ENCODE assay signal across 8 mouse cellular contexts in genomic region chr11:113786395-113786794, GRCm38 (mm10). TPM values are rescaled to one million over a fixed set of nuclear protein-coding genes. Genes with fewer than 3 reads are reported as not detected.
A peak's percentile ranks its signal among the peaks of the same experiment; 100 is the strongest.
DNase-seq lines count a peak whose midpoint lies in the region; ATAC-seq and TF ChIP-seq lines count a peak whose summit lies in the region.

No protein-coding gene starts in this region.

- no peaks in the 10 kb centered on the region for H3K9me3 ChIP-seq in kidney, postnatal 0 days (replicated peaks; ENCODE audit: low read length)
- no peaks in the 10 kb centered on the region for H3K9me3 ChIP-seq in embryonic facial prominence, embryonic 15.5 days (replicated peaks)
- H3K9me3 ChIP-seq in intestine, embryonic 14.5 days (ENCODE audit: control insufficient read depth, low read length), result no peaks in the 10 kb centered on the region
- no peaks in the 10 kb centered on the region for H3K9me3 ChIP-seq in neural tube, embryonic 12.5 days

- no peaks in the 10 kb centered on the region for H3K36me3 ChIP-seq in kidney, postnatal 0 days (ENCODE audit: insufficient read depth, low read length)
- H3K36me3 ChIP-seq in embryonic facial prominence, embryonic 15.5 days, result no peaks in the 10 kb centered on the region
- H3K36me3 ChIP-seq in intestine, embryonic 14.5 days (ENCODE audit: control insufficient read depth, insufficient read depth, low read length), result no peaks in the 10 kb centered on the region
- no peaks in the 10 kb centered on the region for H3K36me3 ChIP-seq in neural tube, embryonic 12.5 days

- H3K4me3 ChIP-seq in kidney, postnatal 0 days (replicated peaks; ENCODE audit: low read depth, low read length), result no peak overlapping the region
- 0 out of 2 replicates have a peak overlapping the region, but pooled peaks have one; percentile 33 for H3K4me3 ChIP-seq in embryonic facial prominence, embryonic 15.5 days (replicated peaks)
- H3K4me3 ChIP-seq in intestine, embryonic 14.5 days (ENCODE audit: low read depth, low read length), result peak overlapping the region; percentile 28
- peak overlapping the region; percentile 26 for H3K4me3 ChIP-seq in neural tube, embryonic 12.5 days

- peak overlapping the region; percentile 55; the same call in 1 of the 2 replicates for H3K4me2 ChIP-seq in kidney, postnatal 0 days (ENCODE audit: low read length)
- peak overlapping the region; percentile 57 for H3K4me2 ChIP-seq in embryonic facial prominence, embryonic 15.5 days (replicated peaks)
- H3K4me2 ChIP-seq in intestine, embryonic 14.5 days (ENCODE audit: low read length), result peak overlapping the region; percentile 57
- H3K4me2 ChIP-seq in neural tube, embryonic 12.5 days (replicated peaks), result peak overlapping the region; percentile 59

- no peaks in the 10 kb centered on the region for H3K27me3 ChIP-seq in kidney, postnatal 0 days (ENCODE audit: insufficient read depth, low read length)
- H3K27me3 ChIP-seq in embryonic facial prominence, embryonic 15.5 days, result no peaks in the 10 kb centered on the region
- H3K27me3 ChIP-seq in intestine, embryonic 14.5 days (replicated peaks; ENCODE audit: control insufficient read depth, insufficient read depth, low read length), result no peaks in the 10 kb centered on the region
- H3K27me3 ChIP-seq in neural tube, embryonic 12.5 days (replicated peaks), result no peaks in the 10 kb centered on the region

- no peak for DNase-seq in kidney, postnatal 0 days (ENCODE audit: low spot score)
- no peak for DNase-seq in kidney, adult 8-10 months
- no peak for DNase-seq in intestine, embryonic 14.5 days (ENCODE audit: low spot score)
- DNase-seq in right cerebral cortex, postnatal 10 days (ENCODE audit: low spot score in 2 of 2), result no peak
- no peak for DNase-seq in right cerebral cortex, postnatal 25 days
- no peak for DNase-seq in adrenal gland, adult 8-10 months

- H3K4me1 ChIP-seq in kidney, postnatal 0 days (replicated peaks; ENCODE audit: insufficient read depth, low read length), result peaks cover 23% of the 10 kb centered on the region; the same call in 1 of the 2 replicates
- H3K4me1 ChIP-seq in embryonic facial prominence, embryonic 15.5 days, result peaks cover 49% of the 10 kb centered on the region
- H3K4me1 ChIP-seq in intestine, embryonic 14.5 days (replicated peaks; ENCODE audit: control insufficient read depth, insufficient read depth, low read length), result peaks cover 45% of the 10 kb centered on the region
- H3K4me1 ChIP-seq in neural tube, embryonic 12.5 days, result peaks cover 61% of the 10 kb centered on the region

- TF ChIP-seq CTCF in kidney, postnatal 0 days (IDR thresholded peaks at IDR 0.05; ENCODE audit: low read depth), result no peak

- WGBS in kidney, postnatal 0 days, result 45% methylated on average over 4 of the region's 4 CpGs
- WGBS in embryonic facial prominence, embryonic 15.5 days, result 41% methylated on average over 4 of the region's 4 CpGs
- 49% methylated on average over 4 of the region's 4 CpGs for WGBS in intestine, embryonic 14.5 days
- WGBS in neural tube, embryonic 12.5 days, result 37% methylated on average over 4 of the region's 4 CpGs

- peak overlapping the region; percentile 40; the same call in 1 of the 2 replicates for H3K9ac ChIP-seq in kidney, postnatal 0 days (ENCODE audit: low read depth, low read length)
- no peak overlapping the region for H3K9ac ChIP-seq in embryonic facial prominence, embryonic 15.5 days
- H3K9ac ChIP-seq in intestine, embryonic 14.5 days (ENCODE audit: low read length), result peak overlapping the region; percentile 55
- H3K9ac ChIP-seq in neural tube, embryonic 12.5 days, result peak overlapping the region; percentile 56

- peak overlapping the region; percentile 94 for H3K27ac ChIP-seq in kidney, postnatal 0 days
- H3K27ac ChIP-seq in embryonic facial prominence, embryonic 15.5 days (replicated peaks), result peak overlapping the region; percentile 90
- peak overlapping the region; percentile 99 for H3K27ac ChIP-seq in intestine, embryonic 14.5 days (ENCODE audit: low read depth)
- peak overlapping the region; percentile 97 for H3K27ac ChIP-seq in neural tube, embryonic 12.5 days

- ATAC-seq in kidney, postnatal 0 days (replicated peaks; ENCODE audit: low FRiP score, low read depth), result no peak
- ATAC-seq in embryonic facial prominence, embryonic 15.5 days (ENCODE audit: insufficient number of reproducible peaks, low FRiP score, low TSS enrichment, low read depth), result no peak
- ATAC-seq in intestine, embryonic 14.5 days (replicated peaks; ENCODE audit: low FRiP score, low TSS enrichment, low read depth), result 0 out of 2 replicates have a peak, but pooled peaks have one; percentile 1
- ATAC-seq in neural tube, embryonic 12.5 days (ENCODE audit: low FRiP score, low read depth), result no peak

RNA-seq across cellular contexts. Expression of gene Cdc42ep4, which starts 34.7 kb away (rescaled TPM):
- polyA plus RNA-seq in kidney, postnatal 0 days (2015; fragmentation: Nextera tagmentation; extraction: Ambion mirVana), result 48.5 and 52.3 TPM in 2 replicates
- polyA plus RNA-seq in embryonic facial prominence, embryonic 15.5 days (2015; fragmentation: Nextera tagmentation; extraction: Ambion mirVana), result 82.2 and 86.2 TPM in 2 replicates
- polyA plus RNA-seq in intestine, embryonic 14.5 days (2014; fragmentation: Nextera tagmentation; extraction: Ambion mirVana), result 46.8 and 52.0 TPM in 2 replicates
- 95.8 TPM in 2 replicates for polyA plus RNA-seq in neural tube, embryonic 12.5 days (2016; fragmentation: Nextera tagmentation; extraction: Ambion mirVana)
- total RNA-seq in adrenal gland, adult 8-10 months (2022), result 100 to 1,000 TPM in 2 of 4 experiments, 10 to 100 TPM in 2; 90.2 to 151 (median 111) TPM
